In the genomic region with DNA sequence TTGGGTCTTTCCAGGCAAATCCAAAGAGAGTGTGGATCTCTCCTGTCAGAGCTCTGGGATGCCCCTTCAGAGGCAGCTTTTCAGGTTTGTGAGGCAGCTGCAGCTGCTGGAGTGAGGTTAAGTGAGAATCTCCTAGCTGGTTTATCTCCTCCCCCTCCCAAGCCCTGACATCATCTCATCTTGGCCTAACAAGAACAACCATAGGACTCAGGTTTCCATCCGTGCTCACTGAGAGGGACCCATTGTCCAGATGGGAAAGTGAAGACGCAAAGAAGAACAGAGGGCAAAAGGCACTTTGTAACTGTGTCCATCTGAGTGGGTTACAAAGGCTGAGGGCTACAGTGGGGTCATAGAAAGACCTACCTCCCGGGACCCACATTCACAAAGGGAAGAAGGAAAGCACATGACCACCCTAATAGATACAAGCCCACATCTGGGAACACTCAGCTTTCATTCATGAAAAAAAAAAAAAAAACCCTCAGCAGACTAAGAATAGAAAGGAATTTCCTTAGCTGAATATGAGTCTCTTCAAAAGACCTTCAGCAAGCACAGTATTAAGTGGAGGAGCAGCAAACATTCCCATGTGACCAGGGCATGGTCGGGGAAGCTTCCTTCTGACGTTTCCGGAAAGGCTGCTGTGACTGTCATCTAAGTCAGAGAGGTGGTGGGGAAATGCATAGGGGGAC, we compare ENCODE assay signal across 11 mouse cellular contexts. TPM values are rescaled to one million over a fixed set of nuclear protein-coding genes. Genes with fewer than 3 reads are reported as not detected.
A peak's percentile ranks its signal among the peaks of the same experiment; 100 is the strongest.
DNase-seq lines count a peak whose midpoint lies in the region; ATAC-seq and TF ChIP-seq lines count a peak whose summit lies in the region.
"Had no signal": no experiment of that assay in that cellular context is flagged by ENCODE, and none has a peak within 500 bp of the region (broad histone marks: within the 10 kb centered on the region; RNA-seq: fewer than 3 reads in every experiment).

No protein-coding gene starts in this region.

- WGBS in forebrain, postnatal 0 days = 67% methylated on average over 6 of the region's 6 CpGs
- WGBS in forebrain, embryonic 12.5 days = 57% methylated on average over 6 of the region's 6 CpGs
- 25% methylated on average over 6 of the region's 6 CpGs for WGBS in embryonic facial prominence, embryonic 10.5 days
- 24% methylated on average over 6 of the region's 6 CpGs for WGBS in lung, embryonic 16.5 days

- no peak overlapping the region for H3K9ac ChIP-seq in forebrain, postnatal 0 days
- no peak overlapping the region for H3K9ac ChIP-seq in forebrain, embryonic 12.5 days
- no peak overlapping the region for H3K9ac ChIP-seq in lung, embryonic 16.5 days (ENCODE audit: low read length)

- ATAC-seq in forebrain, postnatal 0 days = peak; percentile 23; the same call in 1 of the 2 replicates
- ATAC-seq in forebrain, embryonic 12.5 days (ENCODE audit: low FRiP score) = no peak
- ATAC-seq in lung, embryonic 16.5 days (ENCODE audit: low read depth) = peak; percentile 86

- H3K4me3 ChIP-seq in forebrain, postnatal 0 days (ENCODE audit: low read depth, low read length) = no peak overlapping the region
- no peak overlapping the region for H3K4me3 ChIP-seq in forebrain, embryonic 12.5 days (replicated peaks)
- no peak overlapping the region for H3K4me3 ChIP-seq in embryonic facial prominence, embryonic 10.5 days
- no peak overlapping the region for H3K4me3 ChIP-seq in lung, embryonic 16.5 days (ENCODE audit: low read length)

- DNase-seq in forebrain, postnatal 0 days = no peak
- peak; percentile 41 for DNase-seq in embryonic facial prominence, embryonic 10.5 days (ENCODE audit: low spot score)
- peak; percentile 45 for DNase-seq in kidney, adult 11 months
- no peak for DNase-seq in urinary bladder, adult 2 months (ENCODE audit: low spot score)
- no peak for DNase-seq in right cerebral cortex, postnatal 14 days
- DNase-seq in left cerebral cortex, postnatal 14 days (ENCODE audit: low spot score in 2 of 2) = no peak
- DNase-seq: adrenal gland, postnatal 10 days; left cerebral cortex, postnatal 4 days had no signal

- no peaks in the 10 kb centered on the region for H3K27me3 ChIP-seq in forebrain, postnatal 0 days (ENCODE audit: insufficient read depth, low read length)
- no peaks in the 10 kb centered on the region; the same call in 1 of the 2 replicates for H3K27me3 ChIP-seq in forebrain, embryonic 12.5 days
- no peaks in the 10 kb centered on the region for H3K27me3 ChIP-seq in embryonic facial prominence, embryonic 10.5 days (replicated peaks; ENCODE audit: low read depth, poor library complexity, severe bottlenecking)
- H3K27me3 ChIP-seq in lung, embryonic 16.5 days (ENCODE audit: control insufficient read depth, insufficient read depth, low read depth, low read length) = no peaks in the 10 kb centered on the region

- H3K27ac ChIP-seq in forebrain, postnatal 0 days (ENCODE audit: low read depth, low read length) = no peak overlapping the region
- H3K27ac ChIP-seq in forebrain, embryonic 12.5 days = no peak overlapping the region
- peak overlapping the region; percentile 80 for H3K27ac ChIP-seq in embryonic facial prominence, embryonic 10.5 days (replicated peaks)
- peak overlapping the region; percentile 47 for H3K27ac ChIP-seq in lung, embryonic 16.5 days (ENCODE audit: low read length)

- no peaks in the 10 kb centered on the region for H3K9me3 ChIP-seq in forebrain, postnatal 0 days (ENCODE audit: low read length)
- H3K9me3 ChIP-seq in forebrain, embryonic 12.5 days = no peaks in the 10 kb centered on the region
- H3K9me3 ChIP-seq in embryonic facial prominence, embryonic 10.5 days = no peaks in the 10 kb centered on the region
- no peaks in the 10 kb centered on the region for H3K9me3 ChIP-seq in lung, embryonic 16.5 days (ENCODE audit: control insufficient read depth, low read length)

- H3K36me3 ChIP-seq in forebrain, postnatal 0 days (ENCODE audit: insufficient read depth) = no peaks in the 10 kb centered on the region
- no peaks in the 10 kb centered on the region for H3K36me3 ChIP-seq in forebrain, embryonic 12.5 days (replicated peaks)
- H3K36me3 ChIP-seq in embryonic facial prominence, embryonic 10.5 days (replicated peaks) = no peaks in the 10 kb centered on the region
- no peaks in the 10 kb centered on the region for H3K36me3 ChIP-seq in lung, embryonic 16.5 days (ENCODE audit: control insufficient read depth, insufficient read depth, low read length)

- H3K4me2 ChIP-seq in forebrain, postnatal 0 days (ENCODE audit: low read depth) = no peak overlapping the region
- no peak overlapping the region for H3K4me2 ChIP-seq in forebrain, embryonic 12.5 days
- H3K4me2 ChIP-seq in lung, embryonic 16.5 days (ENCODE audit: low read depth, low read length) = no peak overlapping the region

- intact Hi-C loops in left cerebral cortex, postnatal 14 days (cut with DNase I) = no loop called here

- TF ChIP-seq CTCF in forebrain, postnatal 0 days (IDR thresholded peaks at IDR 0.05; ENCODE audit: low read depth) = no peak

- H3K4me1 ChIP-seq in forebrain, postnatal 0 days (ENCODE audit: insufficient read depth) = no peaks in the 10 kb centered on the region
- H3K4me1 ChIP-seq in forebrain, embryonic 12.5 days = no peaks in the 10 kb centered on the region
- peaks cover 36% of the 10 kb centered on the region for H3K4me1 ChIP-seq in embryonic facial prominence, embryonic 10.5 days
- H3K4me1 ChIP-seq in lung, embryonic 16.5 days (replicated peaks; ENCODE audit: control insufficient read depth, insufficient read depth, low read length) = peaks cover 15% of the 10 kb centered on the region

RNA-seq across cellular contexts. Expression of gene Trip13, which starts 44.9 kb away (rescaled TPM):
- 3.8 and 4.3 TPM in 2 replicates for total RNA-seq in forebrain, postnatal 0 days (2014; rRNA removed)
- polyA plus RNA-seq in forebrain, postnatal 0 days (2015; fragmentation: Nextera tagmentation; extraction: Ambion mirVana) = 9.6 and 10.6 TPM in 2 replicates
- 45.3 and 47.2 TPM in 2 replicates for polyA plus RNA-seq in forebrain, embryonic 12.5 days (2016; fragmentation: Nextera tagmentation; extraction: Ambion mirVana)
- polyA plus RNA-seq in embryonic facial prominence, embryonic 10.5 days (2016; fragmentation: Nextera tagmentation; extraction: Ambion mirVana) = 72.2 and 73.7 TPM in 2 replicates
- polyA plus RNA-seq in lung, embryonic 16.5 days (2015; fragmentation: Nextera tagmentation; extraction: Ambion mirVana) = 33.8 and 39.6 TPM in 2 replicates
- polyA plus RNA-seq in urinary bladder, adult 2 months (2012; rRNA removed) = 1.7 and 2.0 TPM in 2 replicates
- total RNA-seq in left cerebral cortex, postnatal 14 days (2021) = 1 to 10 TPM in 1 of 2 experiments, under 1 TPM in 1; 0.61 to 1.3 TPM

RNA-seq across cellular contexts. Expression of gene Brd9, which starts 45.0 kb away (rescaled TPM):
- total RNA-seq in forebrain, postnatal 0 days (2014; rRNA removed) = 93.6 and 111 TPM in 2 replicates
- polyA plus RNA-seq in forebrain, postnatal 0 days (2015; fragmentation: Nextera tagmentation; extraction: Ambion mirVana) = 68.1 and 75.0 TPM in 2 replicates
- polyA plus RNA-seq in forebrain, embryonic 12.5 days (2016; fragmentation: Nextera tagmentation; extraction: Ambion mirVana) = 77.5 and 82.6 TPM in 2 replicates
- polyA plus RNA-seq in embryonic facial prominence, embryonic 10.5 days (2016; fragmentation: Nextera tagmentation; extraction: Ambion mirVana) = 50.6 and 57.3 TPM in 2 replicates
- 52.2 and 55.3 TPM in 2 replicates for polyA plus RNA-seq in lung, embryonic 16.5 days (2015; fragmentation: Nextera tagmentation; extraction: Ambion mirVana)
- 62.4 and 64.3 TPM in 2 replicates for polyA plus RNA-seq in urinary bladder, adult 2 months (2012; rRNA removed)
- total RNA-seq in left cerebral cortex, postnatal 14 days (2021) = 10 to 100 TPM; 80.4 to 83.4 TPM

RNA-seq across cellular contexts. Expression of gene Nkd2, which starts 45.2 kb away (rescaled TPM):
- 27.8 and 35.3 TPM in 2 replicates for total RNA-seq in forebrain, postnatal 0 days (2014; rRNA removed)
- 15.2 TPM in 2 replicates for polyA plus RNA-seq in forebrain, postnatal 0 days (2015; fragmentation: Nextera tagmentation; extraction: Ambion mirVana)
- 7.9 and 8.8 TPM in 2 replicates for polyA plus RNA-seq in forebrain, embryonic 12.5 days (2016; fragmentation: Nextera tagmentation; extraction: Ambion mirVana)
- 20.8 and 26.2 TPM in 2 replicates for polyA plus RNA-seq in embryonic facial prominence, embryonic 10.5 days (2016; fragmentation: Nextera tagmentation; extraction: Ambion mirVana)
- polyA plus RNA-seq in lung, embryonic 16.5 days (2015; fragmentation: Nextera tagmentation; extraction: Ambion mirVana) = 4.7 and 4.8 TPM in 2 replicates
- 64.0 and 74.8 TPM in 2 replicates for polyA plus RNA-seq in urinary bladder, adult 2 months (2012; rRNA removed)
- total RNA-seq in left cerebral cortex, postnatal 14 days (2021) = 1 to 10 TPM; 3.7 to 4.9 TPM
- total RNA-seq: neutrophil, adult 5-6 weeks had no signal

Comparison
In these comparisons a context has a peak if more than half of its experiments do, and no peak if none do; other contexts are left out.
1. DNase-seq: peak in embryonic facial prominence, embryonic 10.5 days (single experiment) and kidney, adult 11 months (single experiment); none in forebrain, postnatal 0 days (single experiment), urinary bladder, adult 2 months (single experiment), right cerebral cortex, postnatal 14 days (single experiment) and left cerebral cortex, postnatal 14 days (0 of 2).
2. H3K27ac ChIP-seq: peak in embryonic facial prominence, embryonic 10.5 days (single experiment) and lung, embryonic 16.5 days (single experiment); none in forebrain, postnatal 0 days (single experiment) and forebrain, embryonic 12.5 days (single experiment).